Mouse (Mus musculus) myocyte (in vitro differentiated cells): ENCODE data around the gene Galnt7.

Experiments
- E2F4 ChIP-seq: IDR thresholded peaks from one replicate; pipeline ENCODE4 v1.6.1; 2011; ENCODE audit warnings: mild to moderate bottlenecking, control low read depth, moderate library complexity; ENCODE audit not compliant: insufficient read depth
- MAX ChIP-seq: IDR thresholded peaks from one replicate; pipeline ENCODE4 v1.6.1; 2011; ENCODE audit warnings: low read depth, mild to moderate bottlenecking, control low read depth
- POLR2A ChIP-seq: IDR thresholded peaks from one replicate; pipeline ENCODE4 v1.6.1; 2011; ENCODE audit warnings: low read depth, mild to moderate bottlenecking, control low read depth, moderate library complexity; ENCODE audit not compliant: insufficient read length
- TCF12 ChIP-seq: IDR thresholded peaks from one replicate; pipeline ENCODE4 v1.6.1; 2011; ENCODE audit warnings: mild to moderate bottlenecking, control low read depth; ENCODE audit not compliant: poor library complexity, insufficient read depth, severe bottlenecking

GRCm38 (mm10) chr8:57536167-57536566 is 116.7 kb downstream of the Galnt7 start:
- TF ChIP-seq POLR2A (no peak), TCF12 (no peak), MAX (no peak), E2F4 (no peak)
